Mouse (Mus musculus) limb, embryonic 11.5 days (tissue): ENCODE data around the gene Polr2b. TPM values are rescaled to one million over a fixed set of nuclear protein-coding genes. Genes with fewer than 3 reads are reported as not detected.

ENCODE experiments used
- ATAC-seq: fragments of 200-750 bp; cut with Nextera tagmentation; 2 replicates; pipeline ENCODE4 v1.8.0; 2017; ENCODE audit warnings: low read depth; ENCODE audit not compliant: insufficient number of reproducible peaks, low FRiP score, low TSS enrichment
- DNase-seq: peaks from one replicate; pipeline ENCODE4 v3.0.0-alpha.2; 2015; ENCODE audit warnings: low spot score
- H3K27ac ChIP-seq: fragments of 300-500 bp; sonication (generic); replicated peaks from 2 replicates; pipeline ENCODE4 v1.5.1; 2014; ENCODE audit warnings: low read depth, mild to moderate bottlenecking, low read length
- H3K27me3 ChIP-seq: fragments of 300-500 bp; sonication (generic); 2 replicates; pipeline ENCODE4 v1.6.1; 2014; ENCODE audit warnings: mild to moderate bottlenecking, low read length, mixed read lengths; ENCODE audit not compliant: control insufficient read depth, insufficient read depth
- H3K36me3 ChIP-seq: fragments of 300-500 bp; sonication (generic); 2 replicates; pipeline ENCODE4 v1.6.1; 2014; ENCODE audit warnings: mild to moderate bottlenecking, low read length, moderate library complexity, mixed read lengths; ENCODE audit not compliant: control insufficient read depth, insufficient read depth
- H3K4me1 ChIP-seq: fragments of 300-500 bp; sonication (generic); 2 replicates; pipeline ENCODE4 v1.6.1; 2014; ENCODE audit warnings: low read length, mixed read lengths; ENCODE audit not compliant: control insufficient read depth, insufficient read depth
- H3K4me2 ChIP-seq: fragments of 300-500 bp; sonication (generic); 2 replicates; pipeline ENCODE4 v1.6.1; 2014; ENCODE audit warnings: low read depth, mild to moderate bottlenecking, moderate library complexity; ENCODE audit not compliant: severe bottlenecking
- H3K4me3 ChIP-seq: fragments of 300-500 bp; sonication (generic); 2 replicates; pipeline ENCODE4 v1.5.1; 2014; ENCODE audit warnings: low read depth, low read length
- H3K9ac ChIP-seq: fragments of 300-500 bp; sonication (generic); 2 replicates; pipeline ENCODE4 v1.6.1; 2014; ENCODE audit warnings: mild to moderate bottlenecking, low read length
- H3K9me3 ChIP-seq: fragments of 300-500 bp; sonication (generic); 2 replicates; pipeline ENCODE4 v1.6.1; 2016; ENCODE audit warnings: low read length; ENCODE audit not compliant: control insufficient read depth
- WGBS: fragments of 180-500 bp; shearing (Covaris S2); extraction: QIAGEN DNeasy Blood & Tissue Kit; methylation state at CpG from one replicate; pipeline ENCODE4 v1.1.7; 2014; 5-methylcytosine and 5-hydroxymethylcytosine counted together
- microRNA-seq: library from miRNA; unstranded; fragments of <30 nt; microRNA quantifications from one replicate; pipeline ENCODE4, GENCODE M21; 2016
- polyA plus RNA-seq: library from polyadenylated mRNA; unstranded; fragments of >200 nt; fragmentation: Nextera tagmentation; extraction: Ambion mirVana; gene quantifications from 2 replicates; pipeline ENCODE4 v1.2.1, GENCODE M21; 2014

Gene Polr2b
- polyA plus RNA-seq, 1 experiment from 2014 or later = 95.7 TPM

GRCm38 (mm10) chr5:77393094-77393619, 83.2 kb downstream of the Polr2b start:
- ATAC-seq = no peak
- Histone ChIP-seq H3K27me3 (no peaks in the 10 kb centered on the region), H3K36me3 (no peaks in the 10 kb centered on the region), H3K4me2 (no peak overlapping the region), H3K9ac (no peak overlapping the region), H3K27ac (no peak overlapping the region), H3K4me3 (no peak overlapping the region), H3K9me3 (no peaks in the 10 kb centered on the region), H3K4me1 (no peaks in the 10 kb centered on the region)
- DNase-seq = no peak
- 92% methylated on average over 10 of the region's 10 CpGs for WGBS

GRCm38 (mm10) chr5:77393990-77394618, 84.2 kb downstream of the Polr2b start:
- Histone ChIP-seq H3K27ac (no peak overlapping the region), H3K36me3 (no peaks in the 10 kb centered on the region), H3K27me3 (no peaks in the 10 kb centered on the region), H3K4me1 (no peaks in the 10 kb centered on the region), H3K4me3 (no peak overlapping the region), H3K9ac (no peak overlapping the region), H3K9me3 (no peaks in the 10 kb centered on the region), H3K4me2 (no peak overlapping the region)
- ATAC-seq (no peak), DNase-seq (no peak)
- WGBS = 85% methylated on average over 9 of the region's 9 CpGs

- Histone ChIP-seq H3K9ac (no peak overlapping the region), H3K4me2 (no peak overlapping the region), H3K9me3 (no peaks in the 10 kb centered on the region), H3K4me1 (no peaks in the 10 kb centered on the region), H3K27me3 (no peaks in the 10 kb centered on the region), H3K36me3 (no peaks in the 10 kb centered on the region), H3K4me3 (no peak overlapping the region), H3K27ac (no peak overlapping the region)
- ATAC-seq = no peak
- DNase-seq = no peak
- 80% methylated on average over 14 of the region's 14 CpGs for whole genome bisulfite sequencing
These were observed 88.5 kb downstream of the Polr2b start for GRCm38 (mm10) chr5:77398285-77399057.

Small RNAs within 50 kb of the gene (microRNA-seq; reads per million reads assigned to microRNA genes)
- gene Mir5098 = not detected

Other genes starting within 250 kb of the Polr2b start
- gene Hopx, start 195.0 kb upstream of the Polr2b start, polyA plus RNA-seq = 0.13 and 0.34 TPM in 2 replicates
- gene Spink2, start 98.7 kb upstream of the Polr2b start, polyA plus RNA-seq = 0.33 and 1.8 TPM in 2 replicates
- gene Rest, start 44.7 kb upstream of the Polr2b start, polyA plus RNA-seq = 58.0 and 59.1 TPM in 2 replicates
- gene Noa1, start 63 bp upstream of the Polr2b start, polyA plus RNA-seq = 32.1 and 35.2 TPM in 2 replicates
- gene Igfbp7, start 97.9 kb downstream of the Polr2b start, polyA plus RNA-seq = 1.9 and 2.6 TPM in 2 replicates